Mouse (Mus musculus) common myeloid progenitor, adult 5-6 weeks (primary cell): Measurements from ENCODE around the gene Irf1. TPM values are rescaled to one million over a fixed set of nuclear protein-coding genes. Genes with fewer than 3 reads are reported as not detected.

ENCODE experiments used
- ATAC-seq: replicated peaks from 2 replicates; pipeline ENCODE4 v1.8.0; 2016; ENCODE audit warnings: low read depth, mild to moderate bottlenecking, moderate TSS enrichment, inconsistent platforms; ENCODE audit not compliant: poor library complexity, severe bottlenecking
- total RNA-seq: library from RNA; stranded (forward); fragments of 200-1000, 187-1606 nt; gene quantifications from 2 replicates; pipeline ENCODE4 v1.2.3, GENCODE M21; 2017

Irf1 gene
- total RNA-seq, 1 experiment from 2014 or later, result 57.2 TPM

GRCm38 (mm10) chr11:53780262-53780661 lies 10.4 kb downstream of the Irf1 start:
- no peak for ATAC-seq

GRCm38 (mm10) chr11:53781201-53781775 lies 11.5 kb downstream of the Irf1 start:
- no peak for ATAC-seq

- ATAC-seq, result no peak
Measured at GRCm38 (mm10) chr11:53781964-53782363, 12.2 kb downstream of the Irf1 start.

- ATAC-seq, result no peak
Measured at GRCm38 (mm10) chr11:53783288-53783687, 13.5 kb downstream of the Irf1 start.

- no peak for ATAC-seq
Measured at GRCm38 (mm10) chr11:53785311-53785936, 15.6 kb downstream of the Irf1 start.

GRCm38 (mm10) chr11:53786058-53787031 lies 16.5 kb downstream of the Irf1 start:
- peak; percentile 71 for ATAC-seq

GRCm38 (mm10) chr11:53788196-53788595 lies 18.4 kb downstream of the Irf1 start:
- no peak for ATAC-seq

GRCm38 (mm10) chr11:53789277-53789676 lies 19.5 kb downstream of the Irf1 start:
- no peak for ATAC-seq

GRCm38 (mm10) chr11:53792986-53793385 lies 23.2 kb downstream of the Irf1 start:
- ATAC-seq, result no peak

- 0 out of 2 replicates have a peak, but pooled peaks have one; percentile 15 for ATAC-seq
Measured at GRCm38 (mm10) chr11:53794015-53794414, 24.2 kb downstream of the Irf1 start.

- peak; percentile 83 for ATAC-seq
Measured at GRCm38 (mm10) chr11:53794671-53795557, 25.1 kb downstream of the Irf1 start.

GRCm38 (mm10) chr11:53795813-53796212 lies 26.0 kb downstream of the Irf1 start:
- no peak for ATAC-seq

GRCm38 (mm10) chr11:53796409-53797151 lies 26.8 kb downstream of the Irf1 start:
- no peak for ATAC-seq

- ATAC-seq, result no peak
Measured at GRCm38 (mm10) chr11:53797386-53797920, 27.6 kb downstream of the Irf1 start.

- ATAC-seq, result no peak
Measured at GRCm38 (mm10) chr11:53798041-53798711, 28.4 kb downstream of the Irf1 start.

GRCm38 (mm10) chr11:53800036-53800435 lies 30.2 kb downstream of the Irf1 start:
- no peak for ATAC-seq

GRCm38 (mm10) chr11:53800975-53801374 lies 31.2 kb downstream of the Irf1 start:
- no peak for ATAC-seq

GRCm38 (mm10) chr11:53803093-53803492 lies 33.3 kb downstream of the Irf1 start:
- ATAC-seq, result peak; percentile 60
